Mouse (Mus musculus) gastrocnemius, postnatal 14 days (tissue): ENCODE data around the gene Ahcyl2. TPM values are rescaled to one million over a fixed set of nuclear protein-coding genes. Genes with fewer than 3 reads are reported as not detected.
A peak's percentile ranks its signal among the peaks of the same experiment; 100 is the strongest.

Experiments used
- DNase-seq: peaks from one replicate; pipeline ENCODE4 v3.0.0; 2021; ENCODE audit warnings: mixed read lengths
- intact Hi-C: fragments of 180-260 bp; cut with DNase I; formaldehyde crosslinking; loops from one replicate; pipeline ENCODE4 v1.15.1; 2025; ENCODE audit warnings: low total_unique reads
- total RNA-seq, 2 experiments: library from RNA; stranded (reverse); gene quantifications; 2 replicates each; pipeline ENCODE4 v1.2.3; 2021

The Ahcyl2 gene
- total RNA-seq, 2 experiments from 2014 or later, result 9.5 to 10.9 TPM

- intact Hi-C loops, result no loop called here
- no peak for DNase-seq
Measured at GRCm38 (mm10) chr6:29879579-29879978, 111.8 kb downstream of the Ahcyl2 start.

DNA sequence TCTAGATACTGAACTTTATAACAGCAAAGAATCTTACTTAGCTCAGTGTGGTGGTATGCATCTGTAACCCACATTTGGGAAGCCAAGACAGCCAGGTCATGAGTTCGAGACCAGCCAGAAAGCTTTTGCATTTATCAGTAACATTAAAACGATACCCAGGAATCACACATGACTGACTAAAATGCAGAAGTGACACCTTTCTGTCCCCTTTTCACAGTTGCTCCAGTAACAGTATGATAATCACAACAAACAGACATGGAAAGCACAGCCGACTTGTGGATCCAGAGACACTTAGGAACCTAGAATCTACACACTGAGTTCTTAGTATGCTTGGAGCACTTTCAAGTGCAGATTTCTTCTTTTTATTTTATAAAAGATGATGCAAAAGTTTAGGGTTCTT, 113.0 kb downstream of the Ahcyl2 start:
- DNase-seq, result no peak
- intact Hi-C loops, result no loop called here

GRCm38 (mm10) chr6:29881936-29882335, 114.1 kb downstream of the Ahcyl2 start:
- DNase-seq, result no peak
- intact Hi-C loops, result no loop called here

- DNase-seq, result no peak
- intact Hi-C loops, result no loop called here
Measured at GRCm38 (mm10) chr6:29882870-29883269, 115.1 kb downstream of the Ahcyl2 start.

GRCm38 (mm10) chr6:29891151-29891550, 123.3 kb downstream of the Ahcyl2 start:
- no peak for DNase-seq
- intact Hi-C loops, result no loop called here

DNA sequence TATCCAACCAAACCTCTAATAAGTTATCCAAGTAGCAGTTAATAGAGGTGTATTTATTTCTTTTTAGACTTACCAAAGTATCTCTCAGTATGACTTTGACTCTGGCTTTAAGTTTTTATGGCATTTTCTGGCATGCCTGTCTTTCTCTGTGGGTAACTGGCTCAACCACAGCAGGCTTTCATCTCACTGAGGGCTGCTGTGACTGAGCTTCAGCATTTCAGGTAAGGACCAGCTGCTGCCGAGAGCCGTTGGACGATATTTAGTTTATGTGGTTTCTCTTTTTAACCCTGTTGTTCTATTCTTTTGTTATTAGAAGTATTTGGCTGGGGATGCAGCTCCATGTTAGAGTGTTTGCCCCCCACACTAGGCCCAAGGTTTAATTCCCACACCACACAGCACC, 129.2 kb downstream of the Ahcyl2 start:
- intact Hi-C loops, result no loop called here
- DNase-seq, result no peak

GRCm38 (mm10) chr6:29901450-29901849, 133.6 kb downstream of the Ahcyl2 start:
- intact Hi-C loops, result no loop called here
- no peak for DNase-seq

- DNase-seq, result no peak
Measured at GRCm38 (mm10) chr6:29902256-29902655, 134.4 kb downstream of the Ahcyl2 start.

DNA sequence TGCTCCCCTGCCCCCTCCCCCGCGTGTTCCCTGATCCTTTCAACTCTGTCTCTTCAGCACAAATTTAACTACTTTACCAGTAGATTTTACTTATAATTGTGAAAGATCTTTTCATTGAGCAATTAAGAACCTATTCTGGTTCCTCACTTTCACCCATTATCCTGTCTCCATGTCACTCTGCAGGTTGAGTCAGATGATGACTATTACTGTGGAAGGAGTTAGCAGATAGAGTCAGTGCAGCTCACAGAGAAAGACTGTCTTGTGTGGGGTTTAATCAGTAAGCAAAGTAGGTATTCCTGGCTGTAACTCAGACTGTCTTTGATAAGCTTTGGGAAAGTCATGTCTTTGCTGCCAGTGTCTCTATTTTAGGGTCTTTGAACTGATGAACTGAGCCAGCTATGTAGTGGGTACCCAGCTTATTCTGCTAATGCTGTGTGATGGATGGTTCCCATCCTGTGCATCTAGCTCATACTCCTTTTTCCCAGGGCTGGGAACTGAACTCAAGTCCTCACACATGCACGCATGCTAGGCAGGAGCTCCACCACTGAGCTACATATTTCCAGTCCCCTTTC, 135.6 kb downstream of the Ahcyl2 start:
- no peak for DNase-seq
- intact Hi-C loops, result no loop called here

More at GRCm38 (mm10) chr6:29902256-29902655, 134.4 kb downstream of the Ahcyl2 start:
- intact Hi-C loops, result no loop called here

DNA sequence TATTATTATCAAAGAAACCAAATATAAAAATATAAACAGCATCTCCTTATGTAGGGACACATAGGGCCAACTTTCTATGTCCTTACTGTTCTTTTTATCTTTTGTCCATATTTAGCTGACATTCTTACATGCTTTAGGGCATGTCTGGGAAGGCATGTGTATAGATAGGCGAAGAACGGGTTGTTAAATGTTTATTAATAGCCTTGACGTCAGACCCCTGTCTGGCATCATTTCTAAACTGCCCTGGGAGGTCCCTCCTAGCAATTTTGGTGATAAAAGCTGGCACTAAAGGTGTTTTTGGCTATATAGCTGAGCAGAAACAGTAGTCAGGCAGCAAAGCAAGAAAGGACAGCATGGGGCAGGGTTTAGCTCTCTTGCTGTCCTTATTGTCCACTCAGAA, 136.5 kb downstream of the Ahcyl2 start:
- DNase-seq, result no peak
- intact Hi-C loops, result no loop called here

- intact Hi-C loops, result no loop called here
- DNase-seq, result no peak
Measured at GRCm38 (mm10) chr6:29910631-29911030, 142.8 kb downstream of the Ahcyl2 start.

DNA sequence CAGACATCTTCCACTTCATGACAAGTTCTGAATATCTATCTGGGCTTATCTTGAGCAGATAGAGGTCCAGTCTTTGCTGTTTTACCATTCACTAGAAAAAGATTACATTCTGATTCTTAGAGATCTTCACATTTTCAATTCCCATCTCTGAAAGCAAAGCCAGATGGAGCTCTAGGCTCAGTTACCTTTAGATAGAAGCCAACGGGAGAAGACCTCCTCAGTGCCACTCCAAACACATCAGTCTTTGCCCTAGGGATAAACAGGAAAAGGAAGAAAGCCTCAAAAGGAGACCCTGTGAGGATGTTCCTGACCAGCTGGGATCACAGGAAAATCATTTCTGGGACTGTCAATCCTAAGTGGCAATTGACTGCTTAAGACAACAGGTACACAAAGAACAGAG, 145.9 kb downstream of the Ahcyl2 start:
- no peak for DNase-seq
- intact Hi-C loops, result no loop called here

- intact Hi-C loops, result no loop called here
- no peak for DNase-seq
Measured at GRCm38 (mm10) chr6:29914136-29914535, 146.3 kb downstream of the Ahcyl2 start.

GRCm38 (mm10) chr6:29915836-29916235, 148.0 kb downstream of the Ahcyl2 start:
- no peak for DNase-seq
- intact Hi-C loops, result no loop called here

DNA sequence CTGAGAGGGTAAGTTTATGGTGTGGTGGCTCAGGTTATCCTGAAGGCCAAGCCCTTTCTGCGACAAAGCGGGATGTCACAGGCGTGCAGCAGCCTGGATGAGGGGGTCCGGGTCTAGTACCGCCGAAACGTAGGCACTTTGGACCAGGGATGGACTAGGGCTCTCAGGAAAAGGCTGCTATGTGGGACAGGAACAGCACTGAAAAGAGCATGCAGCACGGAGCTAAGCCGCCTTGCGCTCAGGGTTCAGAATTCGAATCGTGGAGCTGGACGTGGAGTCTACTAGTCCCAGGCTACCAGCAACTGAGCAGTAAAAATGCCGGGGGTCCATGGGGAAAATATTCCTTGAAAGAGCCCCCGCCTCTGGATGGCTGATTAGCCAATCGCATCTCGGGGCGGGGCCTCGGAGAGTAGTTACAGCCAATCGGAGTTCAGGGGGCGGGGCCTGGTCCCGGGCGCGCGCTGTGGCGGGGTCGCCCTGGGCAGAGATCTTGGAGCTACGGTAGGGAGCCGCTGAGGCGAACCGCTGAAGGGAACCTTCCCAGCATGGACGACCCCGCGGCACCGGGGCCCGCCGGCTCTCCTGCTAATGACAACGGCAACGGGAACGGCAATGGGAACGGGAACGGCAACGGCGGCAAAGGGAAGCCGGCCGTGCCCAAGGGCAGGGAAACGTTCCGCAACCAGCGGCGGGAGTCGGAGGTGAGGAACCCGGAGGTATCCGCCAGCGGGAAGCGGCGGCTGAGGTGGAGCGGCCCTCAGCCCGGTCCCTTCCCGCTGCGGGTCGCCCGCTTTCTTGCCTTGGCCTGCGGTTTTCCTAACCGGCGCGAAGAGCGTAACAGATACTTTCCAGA, 148.9 kb downstream of the Ahcyl2 start, which contains the start of gene Strip2:
Gene Strip2 (plus strand): TSS at position 483 of the 853 bp plus-strand sequence.
- intact Hi-C loops, result no loop called here
- DNase-seq, result peak; percentile 92

GRCm38 (mm10) chr6:29917383-29917720, 149.5 kb downstream of the Ahcyl2 start:
- DNase-seq, result peak; percentile 15
- intact Hi-C loops, result no loop called here

GRCm38 (mm10) chr6:29917947-29918346, 150.1 kb downstream of the Ahcyl2 start:
- DNase-seq, result no peak
- intact Hi-C loops, result no loop called here

GRCm38 (mm10) chr6:29923501-29923900, 155.7 kb downstream of the Ahcyl2 start:
- peak; percentile 32 for DNase-seq
- intact Hi-C loops, result no loop called here

GRCm38 (mm10) chr6:29925594-29926219, 157.9 kb downstream of the Ahcyl2 start:
- no peak for DNase-seq
- intact Hi-C loops, result no loop called here

DNA sequence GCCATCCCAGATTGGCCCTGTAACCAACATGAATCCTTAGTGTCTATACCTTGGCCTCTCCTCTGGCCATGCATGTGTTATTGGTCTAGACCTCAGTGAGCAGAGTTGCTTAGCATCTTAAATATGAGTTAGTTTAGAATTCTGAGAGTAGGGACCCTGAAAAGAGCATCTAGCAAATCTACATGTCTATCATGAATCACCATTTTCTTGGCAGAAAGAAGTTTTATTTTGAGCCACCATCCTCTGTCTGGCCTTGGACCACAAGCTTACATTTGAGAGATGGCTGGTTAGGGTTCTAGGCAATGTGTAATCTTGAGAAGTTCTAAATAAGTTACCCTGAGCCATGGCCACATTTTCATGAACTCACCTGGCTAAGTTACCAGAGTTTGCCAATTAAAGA, 162.3 kb downstream of the Ahcyl2 start:
- intact Hi-C loops, result no loop called here

GRCm38 (mm10) chr6:29930665-29931064, 162.9 kb downstream of the Ahcyl2 start:
- intact Hi-C loops, result no loop called here
- DNase-seq, result no peak

More for the DNA sequence above, 162.3 kb downstream of the Ahcyl2 start:
- DNase-seq, result no peak
